Mouse (Mus musculus): ENCODE results near the gene Zfp69. TPM values are rescaled to one million over a fixed set of nuclear protein-coding genes. Genes with fewer than 3 reads are reported as not detected.

Zfp69 gene
- polyA plus RNA-seq, 1 experiment from 2014 or later = 12.2 TPM

DNA sequence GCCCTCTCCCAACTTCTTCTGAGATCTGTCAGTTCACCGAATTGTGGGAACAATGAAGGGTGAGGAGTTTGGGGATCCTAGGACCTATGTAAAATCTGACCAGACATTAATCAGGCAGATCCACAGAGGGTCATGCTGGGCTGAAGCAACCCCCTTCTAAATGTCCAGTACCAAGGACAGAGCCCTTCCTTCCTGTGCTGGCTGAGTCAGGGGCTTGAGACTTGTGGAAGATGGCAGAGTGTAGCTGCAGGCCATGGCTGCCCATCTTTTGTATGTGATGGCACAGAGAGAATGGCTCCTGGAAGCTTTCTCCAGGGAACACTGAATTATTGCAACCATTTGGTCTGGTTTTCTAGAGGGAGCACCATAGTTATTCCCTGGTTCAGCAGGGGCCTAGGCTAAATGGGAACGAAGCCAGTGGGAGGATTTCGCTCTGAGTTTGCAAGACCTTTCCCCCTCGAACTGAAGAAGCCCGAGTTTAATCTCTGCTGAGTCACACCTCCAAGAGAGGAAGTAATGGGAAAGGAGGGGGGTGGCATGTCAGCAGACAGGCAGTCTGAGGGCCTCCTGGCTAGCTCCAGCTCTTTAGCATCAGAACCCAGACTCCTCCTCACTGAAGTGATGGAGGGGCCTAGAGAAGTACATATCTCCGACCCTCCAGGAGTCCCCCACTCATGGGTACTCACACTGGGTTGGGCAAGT is 70.6 kb downstream of the Zfp69 start:
- Histone ChIP-seq H3K27me3 (peaks cover 36% of the 10 kb centered on the region), H3K36me3 (no peaks in the 10 kb centered on the region), H3K9me3 (no peaks in the 10 kb centered on the region), H3K27ac (replicated peaks) (no peak overlapping the region), H3K9ac (replicated peaks) (no peak overlapping the region), H3K4me2 (replicated peaks) (no peak overlapping the region), H3K4me1 (peaks cover 39% of the 10 kb centered on the region), H3K4me3 (no peak overlapping the region)
- no peak for ATAC-seq (ENCODE audit: low FRiP score, low read depth)
- 55% methylated on average over 6 of the region's 6 CpGs for WGBS

Small RNA genes within 50 kb of the gene (microRNA-seq; reads per million reads assigned to microRNA genes)
- not detected for gene Mir7015

Other genes starting within 250 kb of the Zfp69 start
- 3.1 and 3.7 TPM in 2 replicates for gene Kcnq4, start 203.1 kb downstream of the Zfp69 start, polyA plus RNA-seq (2016; fragmentation: Nextera tagmentation; extraction: Ambion mirVana)
- gene Nfyc, start 120.1 kb downstream of the Zfp69 start, polyA plus RNA-seq (2016; fragmentation: Nextera tagmentation; extraction: Ambion mirVana) = 100 and 108 TPM in 2 replicates
- 6.9 and 9.1 TPM in 2 replicates for gene Rims3, start 96.9 kb downstream of the Zfp69 start, polyA plus RNA-seq (2016; fragmentation: Nextera tagmentation; extraction: Ambion mirVana)
- 34.6 and 34.8 TPM in 2 replicates for gene Exo5, start 26.7 kb downstream of the Zfp69 start, polyA plus RNA-seq (2016; fragmentation: Nextera tagmentation; extraction: Ambion mirVana)
- gene Smap2, start 65.5 kb upstream of the Zfp69 start, polyA plus RNA-seq (2016; fragmentation: Nextera tagmentation; extraction: Ambion mirVana) = 30.7 and 34.0 TPM in 2 replicates
- gene Col9a2, start 87.7 kb upstream of the Zfp69 start, polyA plus RNA-seq (2016; fragmentation: Nextera tagmentation; extraction: Ambion mirVana) = 9.8 and 17.9 TPM in 2 replicates
- gene Zmpste24, start 146.5 kb upstream of the Zfp69 start, polyA plus RNA-seq (2016; fragmentation: Nextera tagmentation; extraction: Ambion mirVana) = 29.8 and 32.0 TPM in 2 replicates
- gene Tmco2, start 157.5 kb upstream of the Zfp69 start, polyA plus RNA-seq (2016; fragmentation: Nextera tagmentation; extraction: Ambion mirVana) = not detected in 2 replicates

All from midbrain, embryonic 12.5 days (tissue).